Mouse (Mus musculus) right cerebral cortex, adult 18-20 months (tissue): ENCODE measurements around the gene Atm.

Experiments
- DNase-seq: peaks from one replicate; pipeline ENCODE4 v3.0.0; 2022; ENCODE audit warnings: mixed read lengths

Gene Atm

GRCm38 (mm10) chr9:53408548-53408947 lies 128.0 kb downstream of the Atm start:
- no peak for DNase-seq

GRCm38 (mm10) chr9:53404753-53405722 lies 131.5 kb downstream of the Atm start:
- DNase-seq = peak; percentile 73

DNA sequence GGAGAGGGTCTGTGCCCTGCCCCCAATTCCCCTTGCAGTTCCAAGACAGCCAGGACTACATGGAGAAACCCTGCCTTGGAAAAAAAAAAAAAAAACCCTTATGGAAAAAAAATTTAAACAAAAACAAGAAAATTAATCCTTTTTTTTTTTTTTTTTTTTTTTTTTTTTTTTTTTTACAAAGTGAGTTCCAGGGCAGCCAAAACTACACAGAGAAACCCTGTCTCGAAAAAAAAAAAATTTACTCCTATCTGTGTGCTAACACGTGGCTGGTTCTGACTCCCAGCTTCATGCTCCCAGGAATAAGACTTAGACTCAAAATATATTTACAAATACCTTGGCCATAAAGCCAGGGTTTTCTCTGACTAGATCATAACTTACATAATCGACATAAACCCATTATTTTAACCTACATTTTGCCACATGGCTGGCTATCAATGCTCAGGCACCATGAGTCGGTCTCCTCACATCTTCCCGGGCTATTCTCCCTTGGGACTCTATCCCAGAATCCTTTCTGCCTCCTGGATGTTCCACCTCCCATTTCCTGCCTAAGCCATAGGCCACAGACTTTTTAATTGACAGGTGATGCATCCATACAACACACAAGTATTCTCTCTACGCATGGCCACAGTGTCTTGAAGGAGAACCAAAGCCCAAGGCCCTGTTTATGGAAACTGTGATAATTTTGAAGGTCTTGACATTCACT lies 132.3 kb downstream of the Atm start:
- no peak for DNase-seq

- no peak for DNase-seq
These were observed 133.5 kb downstream of the Atm start for GRCm38 (mm10) chr9:53402991-53403390.

GRCm38 (mm10) chr9:53402291-53402711 lies 134.2 kb downstream of the Atm start, which contains the start of gene 4930550C14Rik:
Gene 4930550C14Rik (plus strand): TSS chr9:53402325.
- no peak for DNase-seq

- no peak for DNase-seq
These were observed 135.4 kb downstream of the Atm start for GRCm38 (mm10) chr9:53401146-53401545.

- no peak for DNase-seq
These were observed 135.8 kb downstream of the Atm start for GRCm38 (mm10) chr9:53400696-53401095.

GRCm38 (mm10) chr9:53399537-53399936 lies 137.0 kb downstream of the Atm start:
- DNase-seq = peak; percentile 34

GRCm38 (mm10) chr9:53398388-53398700 lies 138.2 kb downstream of the Atm start:
- DNase-seq = peak; percentile 44

DNA sequence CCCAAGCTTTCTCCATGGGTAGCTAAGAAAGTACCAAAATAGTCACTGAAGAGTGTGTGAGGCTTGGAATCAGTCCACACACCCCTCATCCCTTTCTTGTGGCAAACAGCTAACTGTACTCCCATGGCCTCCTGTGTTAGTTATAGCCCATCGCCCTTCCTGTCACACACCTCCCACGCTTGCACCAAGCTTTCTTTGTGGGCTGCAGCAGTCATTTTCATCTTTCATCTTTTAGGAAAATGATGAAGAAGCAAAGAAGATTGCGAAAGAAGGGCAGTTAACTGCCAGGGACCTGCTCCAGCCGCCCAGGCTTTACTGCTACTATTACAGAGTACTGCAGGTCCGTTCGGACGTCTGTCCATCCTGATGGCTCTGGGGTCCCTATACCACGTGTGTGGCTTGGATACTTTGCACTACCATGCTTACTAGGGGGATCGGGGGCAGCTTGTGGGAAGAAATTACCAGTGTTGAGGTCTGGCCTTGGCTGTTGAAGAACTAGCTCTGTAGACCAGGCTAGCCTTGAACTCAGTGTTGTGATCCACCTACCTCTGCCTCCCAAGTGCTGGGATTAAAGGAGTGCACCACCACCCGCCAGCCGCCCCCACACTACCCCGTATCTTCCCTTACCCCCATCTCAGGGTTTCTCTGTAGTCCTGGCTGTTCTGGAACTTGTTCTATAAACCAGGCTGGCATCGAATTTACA lies 138.7 kb downstream of the Atm start:
- peak; percentile 44 for DNase-seq

DNA sequence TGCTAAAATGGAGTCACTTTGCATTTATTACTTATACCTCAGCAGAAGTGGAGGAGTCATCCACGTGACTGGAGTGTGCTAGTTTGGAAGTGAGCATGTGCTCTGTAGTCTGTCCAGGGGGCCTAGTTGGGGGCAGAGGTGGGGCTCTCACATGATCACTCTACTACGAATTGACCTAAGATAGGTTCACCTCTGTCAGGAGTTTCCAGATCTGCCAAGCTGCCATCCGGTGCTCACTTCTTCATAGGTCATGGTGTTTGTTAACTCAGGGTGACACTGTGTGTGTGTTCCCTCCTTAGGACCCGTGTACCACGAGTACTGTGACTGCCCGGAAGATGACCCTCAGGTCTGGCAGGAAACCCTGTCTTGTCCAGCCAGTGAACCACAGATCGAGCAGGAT lies 146.4 kb downstream of the Atm start:
- no peak for DNase-seq
